Mouse (Mus musculus) thymus, adult 2 months (tissue): ENCODE results near the gene Marc1. TPM values are rescaled to one million over a fixed set of nuclear protein-coding genes. Genes with fewer than 3 reads are reported as not detected.
A peak's percentile ranks its signal among the peaks of the same experiment; 100 is the strongest.

Experiments
- DNase-seq: peaks from one replicate; pipeline ENCODE4 v3.0.0; 2021
- H3K27ac ChIP-seq: fragments of 200-500 bp; 2 replicates; pipeline ENCODE4 v1.5.1; 2012; ENCODE audit warnings: low read length, control low read depth; ENCODE audit not compliant: control insufficient read depth, insufficient read depth
- H3K27me3 ChIP-seq: fragments of 200-500 bp; 2 replicates; pipeline ENCODE4 v1.6.1; 2012; ENCODE audit warnings: mild to moderate bottlenecking, low read length, moderate library complexity, mixed read lengths; ENCODE audit not compliant: control insufficient read depth, insufficient read depth
- H3K36me3 ChIP-seq: fragments of 200-500 bp; 2 replicates; pipeline ENCODE4 v1.6.1; 2012; ENCODE audit warnings: mild to moderate bottlenecking, low read length, moderate library complexity; ENCODE audit not compliant: control insufficient read depth, insufficient read depth
- H3K4me1 ChIP-seq: fragments of 200-500 bp; replicated peaks from 2 replicates; pipeline ENCODE4 v1.6.1; 2012; ENCODE audit warnings: low read length; ENCODE audit not compliant: control insufficient read depth, insufficient read depth
- H3K4me3 ChIP-seq: fragments of 200-500 bp; 2 replicates; pipeline ENCODE4 v1.5.1; 2012; ENCODE audit warnings: mild to moderate bottlenecking, low read length, control low read depth, moderate library complexity; ENCODE audit not compliant: control insufficient read depth, insufficient read depth
- CTCF ChIP-seq: fragments of 200-500 bp; IDR thresholded peaks from 2 replicates; pipeline ENCODE4 v1.5.1; 2012; ENCODE audit warnings: mild to moderate bottlenecking, control low read depth, low read length, moderate library complexity, borderline replicate concordance; ENCODE audit not compliant: control insufficient read depth, poor library complexity, insufficient read depth; ENCODE audit errors: extremely low read depth
- POLR2A ChIP-seq: fragments of 200-500 bp; IDR thresholded peaks from 2 replicates; pipeline ENCODE4 v1.6.1; 2012; ENCODE audit warnings: mild to moderate bottlenecking, low read length, control low read depth, moderate library complexity; ENCODE audit not compliant: control insufficient read depth, poor library complexity, insufficient read depth; ENCODE audit errors: extremely low read depth
- WGBS: fragments of 180-500 bp; shearing (Covaris S2); methylation state at CpG from one replicate; pipeline ENCODE4 v1.1.7; 2018; 5-methylcytosine and 5-hydroxymethylcytosine counted together
- polyA plus RNA-seq: library from polyadenylated mRNA; depleted of rRNA; stranded (reverse); fragments of >200 nt; gene quantifications from 2 replicates; pipeline ENCODE4 v1.2.3, GENCODE M21; 2012

The Marc1 gene
- polyA plus RNA-seq, 1 experiment = 5.2 TPM

DNA sequence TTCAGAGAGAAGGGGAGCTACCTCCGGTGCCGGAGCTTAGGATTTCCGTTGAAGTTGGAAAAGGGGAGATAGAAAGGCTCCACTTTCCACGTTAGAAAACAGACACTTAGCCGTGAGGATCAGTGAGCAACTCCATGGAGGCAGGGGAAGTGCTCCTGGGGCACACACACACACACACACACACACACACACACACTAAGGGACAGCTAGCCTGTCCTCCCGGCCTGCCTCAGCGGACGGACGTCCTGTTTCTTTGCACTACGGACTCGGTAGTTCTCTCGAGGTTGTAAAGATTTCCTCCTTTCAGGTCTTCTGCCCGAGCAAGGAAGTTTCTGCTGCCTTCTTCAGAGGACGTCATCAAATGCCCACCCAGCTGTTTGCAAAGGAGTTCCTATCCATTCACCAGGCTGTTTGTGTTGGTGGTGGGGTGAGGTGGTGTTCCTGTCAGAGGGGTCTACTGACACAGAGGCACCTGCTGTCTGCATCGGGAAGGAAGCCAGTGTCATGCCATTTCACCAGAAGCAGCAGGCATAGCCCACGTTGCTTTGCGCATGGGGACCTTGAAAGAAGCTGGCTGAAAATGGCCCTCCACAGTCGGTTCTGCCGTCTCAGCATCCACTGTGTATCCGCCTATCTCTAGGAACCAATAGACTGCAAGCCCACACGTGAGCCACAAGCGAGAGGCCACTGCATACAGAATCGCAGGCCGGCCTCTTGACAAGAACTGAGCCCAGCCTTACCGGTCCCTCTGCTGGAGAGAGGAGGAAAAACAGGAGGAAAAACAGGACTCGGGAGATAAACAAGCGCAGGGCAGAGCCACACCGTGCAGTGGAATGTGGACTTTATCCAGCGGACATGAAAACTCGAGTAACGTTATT lies 40.9 kb upstream of the Marc1 start:
- H3K27me3 ChIP-seq = no peaks in the 10 kb centered on the region
- peak; percentile 59 for DNase-seq
- peaks cover 20% of the 10 kb centered on the region for H3K4me1 ChIP-seq
- 10% methylated on average over 31 of the region's 31 CpGs for WGBS
- H3K36me3 ChIP-seq = no peaks in the 10 kb centered on the region
- TF ChIP-seq POLR2A (no peak), CTCF (peak; percentile 69; the same call in 1 of the 2 replicates)
- peak overlapping the region; percentile 1; the same call in 1 of the 2 replicates for H3K27ac ChIP-seq
- H3K4me3 ChIP-seq = peak overlapping the region; percentile 30

DNA sequence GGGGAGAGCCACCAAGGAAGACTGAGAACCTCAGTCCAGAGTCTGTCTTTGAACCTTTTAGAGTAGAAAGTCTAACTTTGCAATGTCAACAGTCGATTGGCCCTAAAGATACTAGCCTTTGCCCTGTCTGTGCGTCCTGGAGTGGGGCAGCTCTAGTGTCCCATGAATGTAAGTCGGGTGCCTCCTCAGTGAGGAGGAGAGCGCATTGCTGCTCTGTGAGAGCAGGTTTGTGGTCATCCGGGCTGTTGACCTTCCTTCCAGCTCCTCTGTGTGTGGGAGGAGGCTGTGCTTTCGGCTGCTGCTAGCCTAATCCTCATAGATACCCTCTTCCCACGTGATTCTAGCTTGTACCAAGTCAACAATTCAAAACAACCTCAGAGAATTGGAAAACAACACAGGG lies 40.1 kb upstream of the Marc1 start:
- Histone ChIP-seq H3K4me1 (peaks cover 24% of the 10 kb centered on the region), H3K27me3 (no peaks in the 10 kb centered on the region), H3K4me3 (no peak overlapping the region), H3K27ac (no peak overlapping the region), H3K36me3 (no peaks in the 10 kb centered on the region)
- DNase-seq = no peak
- 82% methylated on average over 7 of the region's 7 CpGs for WGBS
- TF ChIP-seq POLR2A = no peak

DNA sequence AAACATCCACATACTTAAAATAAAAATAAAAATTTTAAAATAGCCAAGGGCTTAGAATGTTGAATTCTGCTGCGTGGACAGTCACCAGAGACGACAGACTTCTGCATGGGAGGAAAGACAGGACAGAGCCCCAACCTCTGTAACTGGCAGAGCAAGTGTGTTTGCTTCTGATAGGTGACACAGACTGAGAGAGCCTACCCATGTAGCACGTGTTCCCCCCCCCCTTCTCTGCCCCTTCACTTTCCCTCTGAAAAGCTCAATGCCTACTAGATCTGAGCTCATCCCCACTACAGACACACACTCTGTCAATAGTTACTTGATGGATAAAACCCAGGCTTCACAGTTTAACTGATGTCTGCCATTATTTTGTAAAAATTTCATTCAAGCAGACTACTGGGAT lies 35.9 kb upstream of the Marc1 start:
- WGBS = 69% methylated on average over 3 of the region's 3 CpGs
- Histone ChIP-seq H3K4me1 (peaks cover 16% of the 10 kb centered on the region), H3K27ac (no peak overlapping the region), H3K27me3 (no peaks in the 10 kb centered on the region), H3K4me3 (no peak overlapping the region), H3K36me3 (no peaks in the 10 kb centered on the region)
- TF ChIP-seq CTCF (no peak), POLR2A (no peak)
- no peak for DNase-seq

DNA sequence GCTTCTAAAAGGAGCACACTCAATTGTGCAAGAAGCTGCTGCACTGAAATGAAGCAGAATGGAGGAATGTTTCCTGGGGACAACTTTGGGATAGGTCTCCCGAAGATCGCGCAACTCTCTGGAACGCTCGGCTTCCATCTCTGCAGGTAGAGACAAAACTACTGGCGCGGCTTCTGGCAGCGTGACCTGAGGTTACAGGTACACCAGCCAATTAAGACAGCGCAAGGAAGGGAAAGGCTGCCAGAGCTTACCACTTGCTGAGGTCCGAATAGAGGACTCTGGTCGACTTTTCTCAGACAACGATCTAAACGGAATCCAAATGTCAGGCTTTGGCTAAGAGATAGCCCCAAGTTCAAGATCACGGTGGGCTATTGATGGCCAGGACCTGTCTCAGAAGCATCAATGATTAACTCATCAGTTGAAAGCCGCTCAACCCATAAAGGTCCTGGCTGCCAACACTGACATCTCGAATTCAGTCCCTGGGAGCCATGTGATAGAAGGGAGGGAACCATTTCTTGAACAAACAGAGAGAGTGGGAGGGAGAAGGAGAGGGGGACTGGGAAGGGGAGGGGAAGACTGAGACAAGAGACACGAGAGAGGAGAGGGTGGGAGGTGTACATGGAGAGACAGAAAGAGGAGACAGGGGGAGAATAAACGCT lies 35.1 kb upstream of the Marc1 start, which contains the start of gene Marc2:
TSS of gene Marc2 (minus strand) at position 360 of the 659 bp plus-strand sequence.
- Histone ChIP-seq H3K27ac (peak within 1 kb of the TSS; percentile 50), H3K27me3 (no peaks in the 10 kb centered on the region), H3K36me3 (no peaks in the 10 kb centered on the region), H3K4me1 (peaks cover 11% of the 10 kb centered on the region), H3K4me3 (peak within 1 kb of the TSS; percentile 89)
- 5% methylated on average over 18 of the region's 18 CpGs for WGBS
- no peak for DNase-seq
- TF ChIP-seq POLR2A (no peak), CTCF (no peak)

DNA sequence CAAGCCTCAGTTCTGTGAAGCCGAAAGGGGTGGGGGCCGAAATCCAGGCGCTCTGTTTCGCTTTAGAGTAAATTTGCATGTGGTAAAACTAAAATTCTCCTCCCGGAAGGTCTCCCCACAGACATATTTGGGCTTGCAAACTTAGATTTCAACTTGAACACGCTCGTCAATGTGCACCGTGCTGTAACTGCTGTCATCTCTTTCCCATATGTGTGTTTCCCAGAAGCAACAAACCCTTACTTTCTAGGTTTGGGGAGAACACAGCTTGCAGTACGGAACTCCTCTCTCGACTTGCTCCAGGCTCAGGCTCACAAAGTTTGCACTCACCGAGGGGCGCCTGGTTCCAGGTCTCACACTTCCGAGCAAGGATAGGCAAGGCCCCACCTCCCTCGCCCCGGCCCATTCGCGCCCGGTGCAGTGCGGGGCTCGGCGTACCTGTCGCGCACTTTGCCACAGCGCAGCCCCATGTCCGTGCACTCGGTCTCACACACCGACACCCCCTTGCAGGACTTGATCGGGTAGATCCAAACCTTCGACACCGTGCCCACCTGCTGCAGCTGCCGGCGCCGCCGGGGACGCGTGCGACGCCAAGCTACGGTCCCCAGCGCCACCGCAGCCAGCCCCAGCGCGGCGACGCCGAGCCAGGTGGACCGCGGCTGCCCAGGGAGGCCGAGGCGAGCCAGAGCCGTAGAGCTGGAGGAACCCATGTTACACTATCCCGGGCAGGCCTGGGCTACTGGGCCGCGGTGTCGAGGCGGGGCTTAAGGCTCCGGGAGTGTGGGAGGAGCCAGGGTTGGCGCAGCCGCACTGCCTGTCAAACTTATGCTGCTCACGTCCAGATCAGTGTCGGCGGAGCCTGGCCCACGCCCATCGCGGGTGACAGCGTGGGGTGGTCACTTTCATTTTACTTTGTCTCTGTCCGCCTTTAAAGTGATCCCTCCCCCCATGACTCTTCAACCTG lies 34.3 kb upstream of the Marc1 start:
- under 1% methylated on average over 67 of the region's 67 CpGs for WGBS

More for the DNA sequence above, 34.3 kb upstream of the Marc1 start:
- H3K27me3 ChIP-seq = no peaks in the 10 kb centered on the region
- TF ChIP-seq CTCF (no peak), POLR2A (peak; percentile 65; the same call in 1 of the 2 replicates)
- peak; percentile 88 for DNase-seq
- H3K4me1 ChIP-seq = peaks cover 11% of the 10 kb centered on the region
- peak overlapping the region; percentile 50 for H3K27ac ChIP-seq
- H3K36me3 ChIP-seq = 0 out of 2 replicates have a peak, but pooled peaks cover under 1% of the 10 kb centered on the region
- H3K4me3 ChIP-seq = peak overlapping the region; percentile 89
